Mouse (Mus musculus) ES-Bruce4 (cell line): ENCODE results near the gene Zfp740.

Experiments
- CTCF ChIP-seq: IDR thresholded peaks from one replicate; pipeline ENCODE4 v1.8.1; 2011; ENCODE audit warnings: low read depth, low read length
- EP300 ChIP-seq: IDR thresholded peaks from 2 replicates; pipeline ENCODE4 v1.6.1; 2011; ENCODE audit warnings: low read depth, low read length; ENCODE audit not compliant: insufficient read depth
- POLR2A ChIP-seq: IDR thresholded peaks from one replicate; pipeline ENCODE4 v1.8.1; 2011; ENCODE audit warnings: low read length; ENCODE audit not compliant: insufficient read depth

GRCm38 (mm10) chr15:102248812-102249191 lies 45.8 kb downstream of the Zfp740 start:
- no peak for TF ChIP-seq POLR2A
- TF ChIP-seq CTCF: no peak
- 0 out of 2 replicates have a peak, but pooled peaks have one; percentile 38 for TF ChIP-seq EP300
